Mouse (Mus musculus) urinary bladder, adult 18-20 months (tissue): ENCODE measurements around the gene Kcna3.

ENCODE experiments used
- DNase-seq, 2 experiments: peaks; one replicate each; pipeline ENCODE4 v3.0.0; 2022; ENCODE audit warnings: low spot score in 2 of 2, mixed read lengths in 2 of 2

Gene Kcna3

DNA sequence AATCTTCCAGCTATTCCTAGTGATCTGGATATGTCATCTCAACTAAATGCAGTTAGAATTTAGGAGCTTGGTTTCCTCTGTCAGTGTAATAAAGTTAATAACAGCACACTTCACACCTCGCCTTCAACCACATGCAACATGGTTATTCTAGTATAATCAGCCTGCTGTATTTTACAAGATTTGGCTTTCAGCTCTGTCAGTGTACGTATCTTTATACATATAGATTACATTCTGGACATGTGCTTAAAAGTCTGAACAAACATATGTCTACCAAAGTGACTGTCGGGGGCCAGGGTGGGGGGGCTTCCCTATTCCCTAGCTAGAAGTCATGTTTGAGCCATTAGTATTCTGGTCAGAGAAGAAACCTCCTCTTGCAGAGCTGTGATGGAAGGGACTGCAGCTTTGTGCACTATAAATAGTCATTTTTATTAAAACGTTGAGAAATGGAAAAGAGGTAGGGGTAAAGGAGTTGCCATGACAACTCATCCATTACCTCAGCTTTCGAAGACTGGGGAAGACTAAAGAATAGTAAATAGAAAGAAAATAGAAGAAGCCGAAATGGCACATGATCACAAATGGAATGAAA is 29.6 kb downstream of the Kcna3 start:
- DNase-seq = no peak

DNA sequence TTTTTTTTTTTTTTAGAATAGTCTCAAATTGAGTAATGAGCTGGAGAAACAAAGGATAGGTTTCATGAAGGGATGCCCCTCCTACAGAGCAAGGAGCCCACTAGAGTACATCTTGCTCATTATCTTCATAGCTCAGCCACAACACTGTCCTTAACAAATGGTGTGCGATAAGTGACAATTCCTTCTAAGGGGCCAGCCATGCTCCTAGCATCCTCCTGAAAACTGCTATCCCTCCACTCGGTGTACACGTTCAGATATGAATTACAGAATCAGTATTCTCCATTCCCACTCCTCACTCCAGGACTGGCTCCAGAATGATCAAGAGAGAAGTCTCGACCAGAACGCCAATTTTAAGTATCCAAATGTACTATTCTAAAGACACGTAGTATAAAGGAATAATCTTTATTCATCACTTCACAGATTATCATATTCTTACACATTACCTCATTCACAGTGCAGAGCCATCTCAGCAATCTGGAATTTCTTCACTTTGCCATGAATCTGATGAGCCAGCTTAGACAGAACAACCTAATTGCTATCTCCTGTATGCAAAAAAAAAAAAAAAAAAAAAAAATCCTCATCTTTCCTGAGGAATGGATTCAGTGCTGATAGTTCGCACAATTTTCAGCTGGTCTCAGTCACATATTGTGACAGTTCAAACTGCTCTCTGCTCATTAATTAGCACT is 30.3 kb downstream of the Kcna3 start:
- no peak for DNase-seq

DNA sequence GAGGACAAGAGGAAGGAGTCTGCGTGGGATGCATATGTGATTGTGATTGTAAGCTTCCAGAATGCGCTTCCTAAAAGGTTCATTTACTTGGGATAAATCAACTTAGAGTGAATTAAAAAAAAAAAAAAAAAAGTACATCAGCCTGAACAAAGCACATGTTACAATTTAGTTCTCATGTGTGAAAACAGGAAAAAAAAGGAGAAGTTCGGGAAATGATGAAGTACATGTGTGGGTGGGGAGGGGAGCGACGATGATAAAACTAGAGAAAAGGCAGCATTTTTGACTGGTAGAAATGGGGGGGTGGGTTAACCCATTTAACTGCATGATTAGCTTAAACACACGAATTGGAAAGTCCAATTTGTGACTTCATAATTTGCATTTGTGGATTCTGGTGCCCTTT is 31.3 kb downstream of the Kcna3 start:
- no peak for DNase-seq

- DNase-seq = no peak
Observed at GRCm38 (mm10) chr3:107073863-107074262, 37.9 kb downstream of the Kcna3 start.

DNA sequence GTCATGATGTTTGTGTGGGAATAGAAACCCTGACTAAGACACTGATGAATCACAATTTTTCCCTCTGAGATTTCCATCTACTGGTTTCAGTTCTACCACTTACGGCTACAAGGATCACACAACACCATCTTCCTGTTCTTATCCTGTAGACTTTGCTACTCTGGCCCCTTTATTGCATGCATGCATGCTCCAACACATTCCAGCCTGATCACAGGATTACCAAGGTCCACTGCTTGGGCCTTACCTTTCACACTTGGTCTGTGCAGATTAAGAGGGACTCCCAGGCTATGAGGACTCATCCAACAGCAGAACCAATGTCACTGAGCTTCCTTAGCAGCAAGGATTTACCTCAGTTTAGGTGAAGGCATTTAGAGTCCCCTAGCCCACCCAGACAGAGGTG is 39.7 kb downstream of the Kcna3 start:
- no peak for DNase-seq

- no peak for DNase-seq
Observed at GRCm38 (mm10) chr3:107076658-107077057, 40.7 kb downstream of the Kcna3 start.

GRCm38 (mm10) chr3:107077101-107077500 is 41.1 kb downstream of the Kcna3 start:
- DNase-seq = no peak

DNA sequence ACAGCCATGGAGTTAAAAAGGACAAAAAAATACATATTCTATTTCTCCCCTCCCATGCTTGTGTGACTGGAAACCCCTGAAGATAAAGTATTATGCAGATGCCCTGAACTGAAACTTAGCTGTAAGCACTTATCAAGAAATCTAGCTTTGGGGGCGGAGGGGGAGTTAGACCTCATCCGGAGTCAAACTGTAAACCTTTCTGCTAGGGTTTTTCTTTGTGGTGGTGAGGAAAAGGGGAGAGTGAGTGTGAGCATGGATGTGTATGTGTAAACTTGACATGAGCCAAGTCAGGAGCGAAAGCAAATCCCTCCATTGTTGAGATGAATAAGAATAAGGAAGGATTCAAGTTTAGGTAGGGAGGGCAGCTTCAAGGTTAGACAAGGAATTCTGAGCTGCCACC is 44.8 kb downstream of the Kcna3 start:
- DNase-seq = no peak

DNA sequence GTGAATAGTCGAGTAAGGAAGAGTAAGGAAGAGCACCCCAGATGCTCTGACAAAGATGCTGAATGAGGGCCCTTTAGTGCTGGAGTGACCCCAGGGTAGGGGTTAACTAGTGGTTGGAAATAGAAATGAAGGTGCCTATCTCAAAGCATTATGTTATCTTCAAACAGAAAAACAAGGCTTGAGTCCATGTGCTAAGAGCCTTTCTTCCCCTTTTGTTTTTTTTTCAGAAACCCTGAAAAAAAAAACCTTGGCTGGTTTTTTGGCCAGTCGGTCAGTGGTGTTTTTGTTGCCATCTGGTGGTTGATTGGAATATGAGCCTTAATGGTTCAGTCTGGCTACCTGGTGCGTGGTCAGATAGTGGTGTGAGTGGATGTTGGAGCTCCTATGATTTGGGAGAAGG is 45.3 kb downstream of the Kcna3 start:
- DNase-seq = no peak

DNA sequence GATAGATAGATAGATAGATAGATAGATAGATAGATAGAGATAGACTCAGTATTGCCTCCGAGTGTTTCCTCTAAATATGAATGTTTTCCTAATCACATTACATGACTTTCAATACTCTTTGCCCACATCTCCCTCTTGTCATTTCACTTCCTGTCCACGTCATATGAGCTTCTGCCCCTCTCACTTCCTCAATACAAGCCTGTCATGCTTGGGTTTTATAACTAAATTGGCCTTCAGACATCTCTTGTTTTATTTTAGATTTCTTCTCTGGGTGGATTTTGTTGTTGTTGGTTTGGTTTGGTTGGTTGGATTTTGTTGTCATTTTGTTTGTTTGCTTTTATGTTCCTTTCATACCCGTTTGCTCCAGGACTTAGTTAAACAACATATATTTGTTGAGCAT is 48.6 kb downstream of the Kcna3 start:
- no peak for DNase-seq

GRCm38 (mm10) chr3:107087410-107087809 is 51.4 kb downstream of the Kcna3 start:
- no peak for DNase-seq
